Mouse (Mus musculus): ENCODE results near the gene Olfr9. TPM values are rescaled to one million over a fixed set of nuclear protein-coding genes. Genes with fewer than 3 reads are reported as not detected.
"Not testable (repeated sequence)": the region's sequence is repeated elsewhere in the genome, so short reads cannot be mapped to it uniquely, and the experiment has no call there.

Gene Olfr9
- polyA plus RNA-seq (2012; rRNA removed): not detected in 2 replicates

GRCm38 (mm10) chr10:128989131-128989530 is at the start of gene Olfr9:
TSS of gene Olfr9 (plus strand) at chr10:128989431.
- H3K27ac ChIP-seq (ENCODE audit: insufficient read depth, low read length); H3K27me3 ChIP-seq (ENCODE audit: control insufficient read depth, insufficient read depth, low read length); H3K4me1 ChIP-seq (ENCODE audit: control insufficient read depth, insufficient read depth, insufficient read length); H3K4me3 ChIP-seq (ENCODE audit: extremely low read depth, insufficient read depth, insufficient read length); DNase-seq (ENCODE audit: low read depth in 1 of 2, low spot score in 2 of 2); H3K36me3 ChIP-seq (ENCODE audit: control insufficient read depth, insufficient read depth, low read length): not testable (repeated sequence)
- whole genome bisulfite sequencing: 80% methylated on average over 1 of the region's 1 CpGs

- Histone ChIP-seq H3K27ac (ENCODE audit: insufficient read depth, low read length) (no peak overlapping the region), H3K4me1 (ENCODE audit: control insufficient read depth, insufficient read depth, insufficient read length) (no peaks in the 10 kb centered on the region), H3K4me3 (ENCODE audit: extremely low read depth, insufficient read depth, insufficient read length) (no peak overlapping the region), H3K36me3 (ENCODE audit: control insufficient read depth, insufficient read depth, low read length) (no peaks in the 10 kb centered on the region), H3K27me3 (ENCODE audit: control insufficient read depth, insufficient read depth, low read length) (0 out of 2 replicates have a peak, but pooled peaks cover 2% of the 10 kb centered on the region)
- 72% methylated on average over 10 of the region's 10 CpGs for WGBS
- peak in 1 of 2 experiments; percentile 9 for DNase-seq (ENCODE audit: low read depth in 1 of 2, low spot score in 2 of 2)
- TF ChIP-seq POLR2A (IDR thresholded peaks at IDR 0.05; ENCODE audit: low read depth, low read length): no peak
- no peak for TF ChIP-seq CTCF (IDR thresholded peaks at IDR 0.05; ENCODE audit: extremely low read depth, insufficient read depth, insufficient read length, insufficient replicate concordance)
Measured at GRCm38 (mm10) chr10:128940475-128941061, 48.7 kb upstream of the Olfr9 start.

DNA sequence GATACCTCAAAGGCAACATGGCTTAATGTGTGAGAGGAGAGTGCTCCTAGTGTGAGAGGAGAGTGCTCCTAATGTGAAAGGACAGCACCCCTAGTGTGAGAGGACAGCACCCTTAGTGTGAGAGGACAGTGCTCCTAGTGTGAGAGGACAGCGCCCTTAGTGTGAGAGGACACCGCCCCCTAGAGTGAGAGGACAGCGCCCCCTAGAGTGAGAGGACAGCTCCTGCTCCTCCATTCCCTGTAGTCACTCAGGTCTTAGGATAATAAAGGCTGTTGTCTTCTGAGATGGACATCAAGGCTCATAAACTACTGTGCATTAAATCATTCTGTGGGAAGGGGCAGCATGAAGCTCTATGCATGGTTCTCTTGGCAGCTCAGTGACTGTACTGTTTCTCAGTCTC is 43.6 kb upstream of the Olfr9 start:
- no peak overlapping the region for H3K4me3 ChIP-seq (ENCODE audit: extremely low read depth, insufficient read depth, insufficient read length)
- no peaks in the 10 kb centered on the region for H3K4me1 ChIP-seq (ENCODE audit: control insufficient read depth, insufficient read depth, insufficient read length)
- H3K36me3 ChIP-seq (ENCODE audit: control insufficient read depth, insufficient read depth, low read length): no peaks in the 10 kb centered on the region
- WGBS: 36% methylated on average over 3 of the region's 3 CpGs
- TF ChIP-seq CTCF (IDR thresholded peaks at IDR 0.05; ENCODE audit: extremely low read depth, insufficient read depth, insufficient read length, insufficient replicate concordance) (peak; percentile 28; the same call in 1 of the 2 replicates), POLR2A (IDR thresholded peaks at IDR 0.05; ENCODE audit: low read depth, low read length) (no peak)
- H3K27me3 ChIP-seq (ENCODE audit: control insufficient read depth, insufficient read depth, low read length): no peaks in the 10 kb centered on the region
- H3K27ac ChIP-seq (ENCODE audit: insufficient read depth, low read length): no peak overlapping the region
- DNase-seq (ENCODE audit: low read depth in 1 of 2, low spot score in 2 of 2): no peak

DNA sequence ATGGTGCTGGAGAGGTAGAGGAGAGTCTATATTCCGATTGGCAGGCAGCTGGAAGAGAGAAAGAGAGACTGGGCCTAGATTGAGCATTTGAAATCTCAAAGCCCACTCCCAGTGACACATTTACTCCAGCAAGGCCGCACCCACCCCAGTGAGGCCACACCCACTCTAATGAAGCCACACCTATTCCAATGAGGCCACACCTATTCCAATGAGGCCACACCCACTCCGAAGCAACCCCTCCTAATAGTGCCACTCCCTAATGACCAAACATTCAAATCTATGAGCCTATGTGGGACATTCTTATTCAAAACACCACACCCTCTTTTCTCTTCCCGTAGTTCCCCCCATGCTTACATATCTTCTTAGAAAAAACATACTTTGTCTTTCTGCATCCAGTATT is 41.7 kb upstream of the Olfr9 start:
- no peak for DNase-seq (ENCODE audit: low read depth in 1 of 2, low spot score in 2 of 2)
- H3K27ac ChIP-seq (ENCODE audit: insufficient read depth, low read length): no peak overlapping the region
- no peak overlapping the region for H3K4me3 ChIP-seq (ENCODE audit: extremely low read depth, insufficient read depth, insufficient read length)
- H3K4me1 ChIP-seq (ENCODE audit: control insufficient read depth, insufficient read depth, insufficient read length): no peaks in the 10 kb centered on the region
- WGBS: 88% methylated on average over 4 of the region's 4 CpGs
- TF ChIP-seq CTCF (IDR thresholded peaks at IDR 0.05; ENCODE audit: extremely low read depth, insufficient read depth, insufficient read length, insufficient replicate concordance): no peak
- TF ChIP-seq POLR2A (IDR thresholded peaks at IDR 0.05; ENCODE audit: low read depth, low read length): no peak
- H3K36me3 ChIP-seq (ENCODE audit: control insufficient read depth, insufficient read depth, low read length): no peaks in the 10 kb centered on the region
- H3K27me3 ChIP-seq (ENCODE audit: control insufficient read depth, insufficient read depth, low read length): no peaks in the 10 kb centered on the region

- no peaks in the 10 kb centered on the region for H3K27me3 ChIP-seq (ENCODE audit: control insufficient read depth, insufficient read depth, low read length)
- H3K4me3 ChIP-seq (ENCODE audit: extremely low read depth, insufficient read depth, insufficient read length): no peak overlapping the region
- TF ChIP-seq CTCF (IDR thresholded peaks at IDR 0.05; ENCODE audit: extremely low read depth, insufficient read depth, insufficient read length, insufficient replicate concordance): no peak
- TF ChIP-seq POLR2A (IDR thresholded peaks at IDR 0.05; ENCODE audit: low read depth, low read length): no peak
- no peaks in the 10 kb centered on the region for H3K4me1 ChIP-seq (ENCODE audit: control insufficient read depth, insufficient read depth, insufficient read length)
- 72% methylated on average over 16 of the region's 16 CpGs for WGBS
- no peak overlapping the region for H3K27ac ChIP-seq (ENCODE audit: insufficient read depth, low read length)
- no peak for DNase-seq (ENCODE audit: low read depth in 1 of 2, low spot score in 2 of 2)
- no peaks in the 10 kb centered on the region for H3K36me3 ChIP-seq (ENCODE audit: control insufficient read depth, insufficient read depth, low read length)
Measured at GRCm38 (mm10) chr10:128950208-128950887, 38.9 kb upstream of the Olfr9 start.

DNA sequence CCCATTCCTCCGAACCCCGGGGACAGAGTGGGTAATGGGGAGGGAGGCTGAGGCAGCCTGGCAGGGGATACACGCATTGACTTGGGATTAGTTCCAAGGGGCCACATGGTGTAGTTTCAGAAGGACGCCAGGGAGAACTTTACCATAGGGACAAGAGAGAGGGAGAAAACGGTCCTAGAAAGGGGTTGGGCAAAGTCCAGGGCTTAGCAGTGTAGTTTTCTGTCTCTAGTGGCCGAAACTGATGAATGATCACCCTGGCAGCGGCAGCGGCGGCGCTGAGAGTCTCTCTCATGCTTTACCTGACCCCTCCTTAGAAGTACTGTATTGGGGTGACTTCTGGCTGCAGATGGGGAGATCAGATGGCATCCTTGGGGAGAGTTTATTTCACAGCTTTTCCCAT is 30.9 kb upstream of the Olfr9 start:
- no peak overlapping the region for H3K4me3 ChIP-seq (ENCODE audit: extremely low read depth, insufficient read depth, insufficient read length)

GRCm38 (mm10) chr10:128960142-128960541 is 29.1 kb upstream of the Olfr9 start:
- 85% methylated on average over 4 of the region's 4 CpGs for WGBS
- no peak for DNase-seq (ENCODE audit: low read depth in 1 of 2, low spot score in 2 of 2)
- no peak overlapping the region for H3K4me3 ChIP-seq (ENCODE audit: extremely low read depth, insufficient read depth, insufficient read length)
- H3K36me3 ChIP-seq (ENCODE audit: control insufficient read depth, insufficient read depth, low read length): no peaks in the 10 kb centered on the region
- TF ChIP-seq CTCF (IDR thresholded peaks at IDR 0.05; ENCODE audit: extremely low read depth, insufficient read depth, insufficient read length, insufficient replicate concordance): no peak
- 0 out of 2 replicates have a peak, but pooled peaks cover 2% of the 10 kb centered on the region for H3K27me3 ChIP-seq (ENCODE audit: control insufficient read depth, insufficient read depth, low read length)
- H3K27ac ChIP-seq (ENCODE audit: insufficient read depth, low read length): no peak overlapping the region
- no peaks in the 10 kb centered on the region for H3K4me1 ChIP-seq (ENCODE audit: control insufficient read depth, insufficient read depth, insufficient read length)

More for the DNA sequence above, 30.9 kb upstream of the Olfr9 start:
- Histone ChIP-seq H3K36me3 (ENCODE audit: control insufficient read depth, insufficient read depth, low read length) (no peaks in the 10 kb centered on the region), H3K27me3 (ENCODE audit: control insufficient read depth, insufficient read depth, low read length) (0 out of 2 replicates have a peak, but pooled peaks cover 2% of the 10 kb centered on the region), H3K4me1 (ENCODE audit: control insufficient read depth, insufficient read depth, insufficient read length) (no peaks in the 10 kb centered on the region), H3K27ac (ENCODE audit: insufficient read depth, low read length) (no peak overlapping the region)
- WGBS: 88% methylated on average over 10 of the region's 10 CpGs
- no peak for TF ChIP-seq CTCF (IDR thresholded peaks at IDR 0.05; ENCODE audit: extremely low read depth, insufficient read depth, insufficient read length, insufficient replicate concordance)
- TF ChIP-seq POLR2A (IDR thresholded peaks at IDR 0.05; ENCODE audit: low read depth, low read length): no peak
- DNase-seq (ENCODE audit: low read depth in 1 of 2, low spot score in 2 of 2): no peak

All from spleen, adult 2 months (tissue).